Mouse (Mus musculus): Measurements from ENCODE around the gene Phldb3.

Phldb3 gene

GRCm38 (mm10) chr7:24610879-24611494, 424 bp downstream of the Phldb3 start:
- no peak for TF ChIP-seq GATA4 (IDR thresholded peaks at IDR 0.05; ENCODE audit: insufficient replicate concordance, low read length)

- no peak for TF ChIP-seq GATA4 (IDR thresholded peaks at IDR 0.05; ENCODE audit: insufficient replicate concordance, low read length)
These were observed 1.1 kb downstream of the Phldb3 start for GRCm38 (mm10) chr7:24611709-24612108.

GRCm38 (mm10) chr7:24612308-24612910, 1.8 kb downstream of the Phldb3 start:
- TF ChIP-seq GATA4 (IDR thresholded peaks at IDR 0.05; ENCODE audit: insufficient replicate concordance, low read length): no peak

GRCm38 (mm10) chr7:24614816-24615215, 4.3 kb downstream of the Phldb3 start:
- TF ChIP-seq GATA4 (IDR thresholded peaks at IDR 0.05; ENCODE audit: insufficient replicate concordance, low read length): no peak

- no peak for TF ChIP-seq GATA4 (IDR thresholded peaks at IDR 0.05; ENCODE audit: insufficient replicate concordance, low read length)
These were observed 7.2 kb downstream of the Phldb3 start for GRCm38 (mm10) chr7:24617763-24618162.

GRCm38 (mm10) chr7:24619671-24620397, 9.3 kb downstream of the Phldb3 start:
- TF ChIP-seq GATA4 (IDR thresholded peaks at IDR 0.05; ENCODE audit: insufficient replicate concordance, low read length): no peak

GRCm38 (mm10) chr7:24621193-24621592, 10.6 kb downstream of the Phldb3 start:
- no peak for TF ChIP-seq GATA4 (IDR thresholded peaks at IDR 0.05; ENCODE audit: insufficient replicate concordance, low read length)

- TF ChIP-seq GATA4 (IDR thresholded peaks at IDR 0.05; ENCODE audit: insufficient replicate concordance, low read length): no peak
These were observed 12.4 kb downstream of the Phldb3 start for GRCm38 (mm10) chr7:24622967-24623366.

- TF ChIP-seq GATA4 (IDR thresholded peaks at IDR 0.05; ENCODE audit: insufficient replicate concordance, low read length): no peak
These were observed 18.4 kb downstream of the Phldb3 start for GRCm38 (mm10) chr7:24628685-24629610.

GRCm38 (mm10) chr7:24629672-24630071, 19.1 kb downstream of the Phldb3 start:
- no peak for TF ChIP-seq GATA4 (IDR thresholded peaks at IDR 0.05; ENCODE audit: insufficient replicate concordance, low read length)

- no peak for TF ChIP-seq GATA4 (IDR thresholded peaks at IDR 0.05; ENCODE audit: insufficient replicate concordance, low read length)
These were observed 19.7 kb downstream of the Phldb3 start for GRCm38 (mm10) chr7:24630116-24630880.

GRCm38 (mm10) chr7:24636264-24636663, 25.7 kb downstream of the Phldb3 start, which contains the start of gene Lypd3:
Lypd3 (plus strand) TSS chr7:24636550.
- TF ChIP-seq GATA4 (IDR thresholded peaks at IDR 0.05; ENCODE audit: insufficient replicate concordance, low read length): no peak

- no peak for TF ChIP-seq GATA4 (IDR thresholded peaks at IDR 0.05; ENCODE audit: insufficient replicate concordance, low read length)
These were observed 26.5 kb downstream of the Phldb3 start for GRCm38 (mm10) chr7:24637046-24637445.

All from liver, adult (tissue).